Mouse (Mus musculus) intestine, embryonic 14.5 days (tissue): ENCODE data around the gene Lipi. TPM values are rescaled to one million over a fixed set of nuclear protein-coding genes. Genes with fewer than 3 reads are reported as not detected.

Experiments used
- ATAC-seq: fragments of 200-750 bp; cut with Nextera tagmentation; replicated peaks from 2 replicates; pipeline ENCODE4 v1.8.0; 2017; ENCODE audit warnings: low read depth, moderate number of reproducible peaks, moderate TSS enrichment, moderate library complexity; ENCODE audit not compliant: low FRiP score, low TSS enrichment
- DNase-seq: peaks from one replicate; pipeline ENCODE4 v3.0.0-alpha.2; 2018; ENCODE audit warnings: low spot score
- H3K27ac ChIP-seq: fragments of 300-500 bp; sonication (generic); 2 replicates; pipeline ENCODE4 v1.5.1; 2014; ENCODE audit warnings: low read depth, mild to moderate bottlenecking, control low read depth
- H3K27me3 ChIP-seq: fragments of 300-500 bp; sonication (generic); replicated peaks from 2 replicates; pipeline ENCODE4 v1.6.1; 2014; ENCODE audit warnings: low read length, control low read depth; ENCODE audit not compliant: control insufficient read depth, insufficient read depth
- H3K36me3 ChIP-seq: fragments of 300-500 bp; sonication (generic); 2 replicates; pipeline ENCODE4 v1.6.1; 2014; ENCODE audit warnings: low read length, control low read depth; ENCODE audit not compliant: control insufficient read depth, insufficient read depth
- H3K4me1 ChIP-seq: fragments of 300-500 bp; sonication (generic); replicated peaks from 2 replicates; pipeline ENCODE4 v1.6.1; 2014; ENCODE audit warnings: low read length, control low read depth, mixed read lengths; ENCODE audit not compliant: control insufficient read depth, insufficient read depth
- H3K4me2 ChIP-seq: fragments of 300-500 bp; sonication (generic); 2 replicates; pipeline ENCODE4 v1.6.1; 2014; ENCODE audit warnings: low read length
- H3K4me3 ChIP-seq: fragments of 300-500 bp; sonication (generic); 2 replicates; pipeline ENCODE4 v1.5.1; 2014; ENCODE audit warnings: low read depth, low read length, control low read depth, mixed read lengths
- H3K9ac ChIP-seq: fragments of 300-500 bp; sonication (generic); 2 replicates; pipeline ENCODE4 v1.6.1; 2014; ENCODE audit warnings: mild to moderate bottlenecking, low read length
- H3K9me3 ChIP-seq: fragments of 300-500 bp; sonication (generic); 2 replicates; pipeline ENCODE4 v1.6.1; 2016; ENCODE audit warnings: low read length, control low read depth; ENCODE audit not compliant: control insufficient read depth
- whole genome bisulfite sequencing: fragments of 180-500 bp; shearing (Covaris S2); extraction: QIAGEN DNeasy Blood & Tissue Kit; methylation state at CpG from one replicate; pipeline ENCODE4 v1.1.7; 2014; 5-methylcytosine and 5-hydroxymethylcytosine counted together
- polyA plus RNA-seq: library from polyadenylated mRNA; unstranded; fragments of >200 nt; fragmentation: Nextera tagmentation; extraction: Ambion mirVana; gene quantifications from 2 replicates; pipeline ENCODE4 v1.2.1, GENCODE M21; 2014

Lipi gene
- polyA plus RNA-seq, 1 experiment from 2014 or later = not detected

- no peak overlapping the region for H3K4me3 ChIP-seq
- no peaks in the 10 kb centered on the region for H3K4me1 ChIP-seq
- 52% methylated on average over 5 of the region's 5 CpGs for WGBS
- DNase-seq (no peak), ATAC-seq (no peak)
- H3K36me3 ChIP-seq = no peaks in the 10 kb centered on the region
- H3K4me2 ChIP-seq = no peak overlapping the region
- H3K9ac ChIP-seq = no peak overlapping the region
- no peaks in the 10 kb centered on the region for H3K27me3 ChIP-seq
- no peak overlapping the region for H3K27ac ChIP-seq
- no peaks in the 10 kb centered on the region for H3K9me3 ChIP-seq
Observed at GRCm38 (mm10) chr16:75582279-75582678, 3.6 kb downstream of the Lipi start.

DNA sequence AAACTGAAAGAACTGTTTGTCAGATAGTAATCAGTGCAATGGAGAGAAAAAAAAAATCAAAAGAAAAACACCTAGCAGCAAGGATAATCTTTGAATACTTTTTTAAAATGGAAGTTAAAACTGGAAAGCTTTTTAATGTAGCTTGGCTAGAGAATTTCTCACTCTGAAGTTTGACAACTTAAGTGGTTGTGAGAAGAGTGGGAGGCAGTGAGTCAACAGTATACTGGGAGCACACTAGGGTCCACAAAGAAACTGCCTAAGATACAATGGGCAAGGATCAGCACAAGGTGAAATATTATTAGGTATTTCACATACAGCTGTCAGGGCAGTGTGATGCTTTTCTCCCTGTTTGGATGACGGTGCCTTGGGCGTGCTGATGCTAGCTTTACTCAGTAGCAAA is 23.0 kb downstream of the Lipi start:
- no peak overlapping the region for H3K4me3 ChIP-seq
- no peaks in the 10 kb centered on the region for H3K36me3 ChIP-seq
- no peaks in the 10 kb centered on the region for H3K9me3 ChIP-seq
- DNase-seq (no peak), ATAC-seq (no peak)
- H3K9ac ChIP-seq = no peak overlapping the region
- no peaks in the 10 kb centered on the region for H3K27me3 ChIP-seq
- no peak overlapping the region for H3K4me2 ChIP-seq
- WGBS = 94% methylated on average over 2 of the region's 2 CpGs
- no peaks in the 10 kb centered on the region for H3K4me1 ChIP-seq
- no peak overlapping the region for H3K27ac ChIP-seq

- Histone ChIP-seq H3K9me3 (no peaks in the 10 kb centered on the region), H3K4me1 (no peaks in the 10 kb centered on the region), H3K36me3 (no peaks in the 10 kb centered on the region), H3K4me2 (no peak overlapping the region), H3K4me3 (no peak overlapping the region), H3K27ac (no peak overlapping the region), H3K9ac (no peak overlapping the region), H3K27me3 (no peaks in the 10 kb centered on the region)
- no peak for ATAC-seq
- DNase-seq = no peak
- 82% methylated on average over 1 of the region's 1 CpGs for WGBS
Observed at GRCm38 (mm10) chr16:75545310-75545709, 40.6 kb downstream of the Lipi start.

DNA sequence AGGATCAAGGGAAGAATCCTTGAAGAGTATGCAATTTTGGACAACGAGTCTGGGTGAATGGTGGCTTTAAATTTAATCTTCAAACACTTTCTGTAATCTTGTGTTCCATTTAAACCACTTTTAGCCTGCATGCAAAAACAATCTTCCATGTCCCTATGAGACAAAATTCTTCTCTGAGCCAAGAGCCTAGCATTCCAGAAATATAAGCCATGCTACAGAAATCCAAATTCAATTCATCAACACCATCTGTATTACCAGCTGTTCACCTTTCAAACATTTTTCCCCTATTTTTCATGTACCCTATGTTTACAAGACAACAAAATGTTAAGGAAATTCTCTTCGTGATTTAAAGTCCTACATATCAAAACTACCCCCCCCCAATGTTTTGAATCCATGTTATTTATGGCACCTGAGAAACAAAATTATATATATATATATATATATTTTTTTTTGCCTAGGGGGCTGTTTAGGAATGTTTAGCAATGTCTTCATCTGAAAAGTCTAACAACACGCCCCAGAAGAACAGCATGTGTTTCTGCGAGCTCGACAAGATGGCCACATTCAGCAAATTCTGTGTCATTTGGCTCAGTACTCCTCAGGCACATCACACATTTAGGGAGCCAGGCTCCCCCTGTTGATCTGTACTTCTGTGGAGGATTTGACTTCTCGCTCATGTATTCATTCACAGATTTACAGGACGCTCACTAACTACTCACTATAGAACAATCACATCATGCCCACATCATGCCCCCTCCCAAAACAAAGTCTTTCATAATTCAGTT is 47.9 kb downstream of the Lipi start:
- WGBS = 83% methylated on average over 7 of the region's 7 CpGs

DNA sequence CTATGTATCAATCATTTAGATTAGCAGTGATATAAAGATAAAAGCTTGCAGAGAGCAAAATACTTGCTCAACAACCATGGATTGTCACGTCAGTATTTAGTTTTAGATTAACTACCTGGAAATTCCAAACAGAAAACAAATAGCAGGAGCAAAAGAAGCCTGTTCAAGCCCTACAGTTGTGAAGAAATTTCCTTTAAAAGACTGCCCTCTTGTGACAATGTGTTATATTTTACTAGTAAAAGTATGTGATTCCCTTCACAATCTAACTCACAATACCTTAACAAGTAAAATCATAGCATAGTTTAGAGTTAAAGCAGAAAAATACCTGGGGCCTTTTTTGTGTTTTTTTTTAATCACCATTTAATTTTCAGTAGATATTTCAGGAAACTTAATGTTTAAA is 54.2 kb downstream of the Lipi start:
- WGBS = 22% methylated on average over 1 of the region's 1 CpGs
- Histone ChIP-seq H3K9ac (no peak overlapping the region), H3K27me3 (no peaks in the 10 kb centered on the region), H3K4me2 (no peak overlapping the region), H3K27ac (no peak overlapping the region), H3K36me3 (no peaks in the 10 kb centered on the region), H3K4me3 (no peak overlapping the region), H3K4me1 (no peaks in the 10 kb centered on the region), H3K9me3 (no peaks in the 10 kb centered on the region)
- no peak for DNase-seq
- no peak for ATAC-seq

More for the DNA sequence above, 47.9 kb downstream of the Lipi start:
- no peaks in the 10 kb centered on the region for H3K27me3 ChIP-seq
- no peak overlapping the region for H3K27ac ChIP-seq
- H3K9ac ChIP-seq = no peak overlapping the region
- H3K4me1 ChIP-seq = no peaks in the 10 kb centered on the region
- ATAC-seq (no peak), DNase-seq (no peak)
- no peak overlapping the region for H3K4me2 ChIP-seq
- no peaks in the 10 kb centered on the region for H3K36me3 ChIP-seq
- H3K9me3 ChIP-seq = no peaks in the 10 kb centered on the region
- no peak overlapping the region for H3K4me3 ChIP-seq

DNA sequence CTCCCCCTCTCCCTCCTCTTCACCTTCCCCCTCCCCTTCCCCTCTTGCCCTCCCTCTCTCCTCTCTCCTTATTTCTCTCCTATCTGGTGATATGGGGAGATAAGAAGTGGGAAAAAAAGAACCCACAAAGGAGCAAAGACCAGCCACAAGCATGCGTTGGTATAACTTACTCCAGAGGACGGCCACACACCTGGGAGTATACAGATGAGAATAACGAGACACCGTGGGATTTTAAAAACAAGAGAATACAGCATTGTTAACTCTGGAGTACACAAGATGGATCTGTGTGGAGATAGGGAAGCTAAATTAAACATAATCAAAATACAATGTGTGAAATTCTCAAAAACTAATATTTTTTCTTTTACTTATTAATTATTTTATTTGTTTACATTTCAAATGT is 89.3 kb downstream of the Lipi start:
- H3K27ac ChIP-seq = no peak overlapping the region
- H3K4me3 ChIP-seq = no peak overlapping the region
- no peaks in the 10 kb centered on the region for H3K27me3 ChIP-seq
- H3K4me2 ChIP-seq = no peak overlapping the region
- H3K4me1 ChIP-seq = no peaks in the 10 kb centered on the region
- H3K36me3 ChIP-seq = no peaks in the 10 kb centered on the region
- no peaks in the 10 kb centered on the region for H3K9me3 ChIP-seq
- ATAC-seq (no peak), DNase-seq (no peak)
- WGBS = 90% methylated on average over 4 of the region's 4 CpGs
- H3K9ac ChIP-seq = no peak overlapping the region

Other genes starting within 250 kb of the Lipi start
- 0.22 and 0.50 TPM in 2 replicates for gene Rbm11, start 6.8 kb upstream of the Lipi start, polyA plus RNA-seq
- gene Hspa13, start 181.0 kb upstream of the Lipi start, polyA plus RNA-seq = 27.3 and 30.4 TPM in 2 replicates